Mouse (Mus musculus): Measurements from ENCODE around the gene Zfp423. TPM values are rescaled to one million over a fixed set of nuclear protein-coding genes. Genes with fewer than 3 reads are reported as not detected.

Gene Zfp423
- total RNA-seq, 2 experiments from 2014 or later = 27.1 to 29.8 TPM

- no peak for DNase-seq (ENCODE audit: low spot score in 2 of 2)
- intact Hi-C loops (cut with DNase I) = no loop called here
Observed at GRCm38 (mm10) chr8:87774966-87775365, 184.4 kb downstream of the Zfp423 start.

- intact Hi-C loops (cut with DNase I) = no loop called here
- DNase-seq (ENCODE audit: low spot score in 2 of 2) = no peak
Observed at GRCm38 (mm10) chr8:87772894-87773502, 186.4 kb downstream of the Zfp423 start.

- intact Hi-C loops (cut with DNase I) = no loop called here
- DNase-seq (ENCODE audit: low spot score in 2 of 2) = no peak
Observed at GRCm38 (mm10) chr8:87767882-87768281, 191.5 kb downstream of the Zfp423 start.

- DNase-seq (ENCODE audit: low spot score in 2 of 2) = no peak
- intact Hi-C loops (cut with DNase I) = no loop called here
Observed at GRCm38 (mm10) chr8:87765276-87765675, 194.1 kb downstream of the Zfp423 start.

GRCm38 (mm10) chr8:87758750-87759149, 200.6 kb downstream of the Zfp423 start:
- intact Hi-C loops (cut with DNase I) = no loop called here
- no peak for DNase-seq (ENCODE audit: low spot score in 2 of 2)

GRCm38 (mm10) chr8:87754853-87755252, 204.5 kb downstream of the Zfp423 start:
- intact Hi-C loops (cut with DNase I) = no loop called here
- no peak for DNase-seq (ENCODE audit: low spot score in 2 of 2)

- intact Hi-C loops (cut with DNase I) = no loop called here
- no peak for DNase-seq (ENCODE audit: low spot score in 2 of 2)
Observed at GRCm38 (mm10) chr8:87753636-87754035, 205.8 kb downstream of the Zfp423 start.

- intact Hi-C loops (cut with DNase I) = no loop called here
- no peak for DNase-seq (ENCODE audit: low spot score in 2 of 2)
Observed at GRCm38 (mm10) chr8:87753148-87753547, 206.2 kb downstream of the Zfp423 start.

- DNase-seq (ENCODE audit: low spot score in 2 of 2) = no peak
- intact Hi-C loops (cut with DNase I) = no loop called here
Observed at GRCm38 (mm10) chr8:87752710-87753109, 206.7 kb downstream of the Zfp423 start.

- intact Hi-C loops (cut with DNase I) = no loop called here
Observed at GRCm38 (mm10) chr8:87747582-87747981, 211.8 kb downstream of the Zfp423 start.

GRCm38 (mm10) chr8:87747142-87747541, 212.3 kb downstream of the Zfp423 start:
- DNase-seq (ENCODE audit: low spot score in 2 of 2) = no peak
- intact Hi-C loops (cut with DNase I) = no loop called here

More at GRCm38 (mm10) chr8:87747582-87747981, 211.8 kb downstream of the Zfp423 start:
- no peak for DNase-seq (ENCODE audit: low spot score in 2 of 2)

GRCm38 (mm10) chr8:87746072-87746471, 213.3 kb downstream of the Zfp423 start:
- intact Hi-C loops (cut with DNase I) = no loop called here
- DNase-seq (ENCODE audit: low spot score in 2 of 2) = no peak

- intact Hi-C loops (cut with DNase I) = no loop called here
Observed at GRCm38 (mm10) chr8:87745125-87745698, 214.2 kb downstream of the Zfp423 start.

GRCm38 (mm10) chr8:87744556-87744955, 214.8 kb downstream of the Zfp423 start:
- intact Hi-C loops (cut with DNase I) = no loop called here

More at GRCm38 (mm10) chr8:87745125-87745698, 214.2 kb downstream of the Zfp423 start:
- DNase-seq (ENCODE audit: low spot score in 2 of 2) = no peak

GRCm38 (mm10) chr8:87742016-87742415, 217.4 kb downstream of the Zfp423 start:
- no peak for DNase-seq (ENCODE audit: low spot score in 2 of 2)

More at GRCm38 (mm10) chr8:87744556-87744955, 214.8 kb downstream of the Zfp423 start:
- no peak for DNase-seq (ENCODE audit: low spot score in 2 of 2)

GRCm38 (mm10) chr8:87740946-87741530, 218.4 kb downstream of the Zfp423 start:
- DNase-seq (ENCODE audit: low spot score in 2 of 2) = no peak
- intact Hi-C loops (cut with DNase I) = no loop called here

More at GRCm38 (mm10) chr8:87742016-87742415, 217.4 kb downstream of the Zfp423 start:
- intact Hi-C loops (cut with DNase I) = no loop called here

GRCm38 (mm10) chr8:87737900-87738299, 221.5 kb downstream of the Zfp423 start:
- intact Hi-C loops (cut with DNase I) = no loop called here
- no peak for DNase-seq (ENCODE audit: low spot score in 2 of 2)

GRCm38 (mm10) chr8:87734902-87735301, 224.5 kb downstream of the Zfp423 start:
- DNase-seq (ENCODE audit: low spot score in 2 of 2) = no peak
- intact Hi-C loops (cut with DNase I) = no loop called here

- no peak for DNase-seq (ENCODE audit: low spot score in 2 of 2)
- intact Hi-C loops (cut with DNase I) = no loop called here
Observed at GRCm38 (mm10) chr8:87734496-87734895, 224.9 kb downstream of the Zfp423 start.

GRCm38 (mm10) chr8:87731062-87731461, 228.3 kb downstream of the Zfp423 start:
- no peak for DNase-seq (ENCODE audit: low spot score in 2 of 2)
- intact Hi-C loops (cut with DNase I) = no loop called here

- intact Hi-C loops (cut with DNase I) = loop anchor here (5.0 kb wide), 1 partner anchor 299 kb away; no protein-coding TSS in a partner anchor
Observed at GRCm38 (mm10) chr8:87723015-87723414, 236.4 kb downstream of the Zfp423 start.

More at GRCm38 (mm10) chr8:87723015-87723414, 236.4 kb downstream of the Zfp423 start:
- no peak for DNase-seq (ENCODE audit: low spot score in 2 of 2)
